Mouse (Mus musculus) layer of hippocampus, adult 11-12 months (tissue): ENCODE results near the gene Dirc2.
A peak's percentile ranks its signal among the peaks of the same experiment; 100 is the strongest.

Experiments used
- DNase-seq: peaks from one replicate; pipeline ENCODE4 v3.0.0; 2022; ENCODE audit warnings: low spot score

Dirc2 gene

GRCm38 (mm10) chr16:35681327-35682108 lies 87.6 kb downstream of the Dirc2 start:
- no peak for DNase-seq

DNA sequence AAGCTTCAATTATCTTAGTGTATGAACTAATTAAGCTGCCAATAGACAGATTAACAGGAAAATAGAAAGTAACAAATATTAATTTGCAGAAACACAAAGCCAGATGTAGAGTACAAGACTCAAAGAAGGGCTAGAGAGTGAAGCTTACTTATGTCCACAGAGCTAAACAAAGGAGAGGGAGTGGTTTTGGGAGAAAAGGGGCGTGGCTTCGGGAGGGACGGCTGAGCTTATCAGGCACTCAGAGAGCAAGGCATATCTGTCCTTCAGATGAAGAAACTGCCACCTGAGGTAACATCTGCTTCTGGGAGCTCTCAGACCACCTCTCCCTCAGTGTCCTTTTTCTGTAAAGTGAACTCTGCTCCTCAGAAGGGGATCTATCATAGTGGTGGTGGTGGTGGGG lies 90.7 kb downstream of the Dirc2 start:
- DNase-seq, result no peak

DNA sequence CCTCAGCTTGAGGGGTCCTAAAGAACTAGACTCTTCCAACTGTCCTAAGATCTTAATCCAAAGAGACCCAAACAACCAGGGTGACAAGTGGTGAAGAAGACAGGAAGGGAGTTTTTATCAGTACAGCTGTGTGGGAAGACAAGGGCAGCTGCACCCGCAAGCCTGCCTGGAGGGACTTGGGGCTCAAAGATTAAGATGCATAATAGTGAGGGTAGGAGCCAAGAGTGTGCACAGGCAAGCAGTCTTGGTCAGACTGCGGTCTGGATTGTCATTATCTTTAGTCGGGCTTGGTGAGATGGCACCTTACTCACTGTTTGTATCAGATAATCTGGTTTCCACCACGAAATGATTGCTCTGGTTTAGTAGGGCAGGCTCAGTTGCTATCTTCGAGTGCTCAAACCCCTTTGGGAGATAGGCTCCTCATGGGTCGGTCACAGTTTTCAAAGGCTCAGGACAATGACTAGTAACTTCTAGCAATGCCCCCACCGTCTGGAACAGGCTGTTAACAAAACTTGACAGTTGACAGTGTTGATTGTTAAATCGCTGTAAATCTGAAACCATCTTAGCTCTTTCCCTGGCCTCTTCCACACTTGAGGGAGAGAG lies 91.5 kb downstream of the Dirc2 start:
- no peak for DNase-seq

DNA sequence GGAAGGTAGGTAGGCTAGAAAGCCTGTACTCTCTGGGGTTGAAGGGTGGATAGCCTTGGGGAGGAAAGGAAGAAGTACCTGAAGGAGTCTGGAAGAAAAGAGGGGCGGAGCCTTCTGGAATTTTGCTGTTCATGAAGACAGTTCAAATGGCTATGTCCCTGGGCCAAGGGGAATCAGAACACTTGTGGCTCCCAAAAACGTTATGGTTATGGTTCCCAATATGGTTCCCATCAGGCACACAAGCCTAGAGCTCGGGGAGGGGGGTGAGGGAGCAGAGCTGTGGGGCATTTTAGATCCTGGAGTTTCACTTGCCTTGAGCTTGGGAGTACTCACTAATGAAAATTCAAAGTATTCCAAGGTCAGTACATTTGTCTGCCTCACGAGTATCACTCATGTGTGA lies 104.3 kb downstream of the Dirc2 start:
- no peak for DNase-seq

DNA sequence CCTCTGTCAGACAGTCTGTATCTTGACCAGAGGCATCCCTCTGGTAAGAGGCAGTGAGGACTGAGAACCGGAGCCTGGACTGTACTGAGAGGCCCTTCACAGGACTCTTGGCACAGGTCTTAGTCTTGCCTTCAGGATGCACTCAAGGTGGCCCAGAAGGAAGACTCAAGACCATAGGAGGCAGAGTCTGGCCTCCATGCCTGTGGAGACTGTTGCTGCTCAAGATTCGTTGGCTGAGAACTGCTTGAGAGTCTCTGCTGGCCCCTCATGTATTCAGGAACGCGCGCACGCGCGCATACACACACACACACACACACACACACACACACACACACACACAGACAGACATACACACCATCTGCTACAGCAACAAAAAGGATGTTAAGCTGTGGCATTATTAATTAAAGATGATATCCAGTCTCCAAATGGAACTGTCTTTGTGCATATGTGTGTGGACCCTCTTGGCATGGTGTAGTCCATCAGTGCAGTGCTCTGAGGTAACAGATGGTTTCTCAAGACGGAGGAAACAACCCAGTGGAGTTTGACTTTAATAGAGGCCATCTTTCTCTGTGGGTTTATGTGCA lies 105.2 kb downstream of the Dirc2 start:
- no peak for DNase-seq

GRCm38 (mm10) chr16:35660222-35660621 lies 108.9 kb downstream of the Dirc2 start:
- no peak for DNase-seq

DNA sequence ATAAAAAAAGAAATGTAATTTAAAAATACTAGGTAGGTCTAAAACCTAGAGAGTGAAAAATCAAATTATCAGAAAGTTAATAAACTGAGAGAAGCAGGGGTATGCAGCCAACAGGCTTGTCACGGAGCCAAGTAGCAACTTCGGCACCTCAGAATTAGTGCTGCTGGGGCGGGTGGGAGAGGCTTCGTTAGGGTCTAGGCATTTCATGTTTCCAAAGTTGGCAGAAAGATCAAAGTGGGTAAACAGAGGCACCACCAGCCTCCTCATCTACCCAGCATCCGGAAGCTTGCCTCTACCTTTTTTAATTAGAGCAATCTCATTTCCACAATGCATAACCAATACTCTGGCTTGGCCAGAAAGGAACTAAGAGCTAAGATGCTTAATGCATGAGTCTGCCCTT lies 115.2 kb downstream of the Dirc2 start:
- DNase-seq, result no peak

- no peak for DNase-seq
These were observed 116.5 kb downstream of the Dirc2 start for GRCm38 (mm10) chr16:35652706-35653105.

- DNase-seq, result no peak
These were observed 117.0 kb downstream of the Dirc2 start for GRCm38 (mm10) chr16:35652206-35652605.

DNA sequence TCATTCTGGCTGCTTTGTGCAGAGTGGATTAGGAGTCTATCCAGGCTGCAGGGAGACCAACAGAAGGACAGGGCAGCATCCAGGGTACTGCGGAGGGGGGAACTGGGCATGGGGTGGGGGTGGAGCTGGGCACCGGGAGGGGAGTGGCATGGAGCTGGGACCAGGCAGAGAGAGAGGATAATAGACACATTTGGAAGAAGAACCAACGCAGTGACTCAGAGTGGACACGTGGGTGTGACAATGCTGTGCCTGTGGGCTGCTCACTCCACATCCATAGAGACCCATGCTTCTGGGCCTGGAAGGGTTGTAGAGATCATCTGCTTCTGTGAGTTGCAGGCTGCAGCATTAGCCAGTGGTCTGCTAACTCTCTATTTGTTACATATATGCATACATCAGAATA lies 120.3 kb downstream of the Dirc2 start:
- peak; percentile 20 for DNase-seq
